Mouse (Mus musculus) MEL (cell line): ENCODE measurements around the gene Sfpq. TPM values are rescaled to one million over a fixed set of nuclear protein-coding genes. Genes with fewer than 3 reads are reported as not detected.

ENCODE experiments used
- DNase-seq: peaks from one replicate; pipeline ENCODE4 v3.0.0; 2011; ENCODE audit warnings: low read depth, low spot score
- H3K27ac ChIP-seq: 2 replicates; pipeline ENCODE4 v1.5.1; 2012; ENCODE audit warnings: low read depth, mild to moderate bottlenecking, control low read depth, low read length, moderate library complexity; ENCODE audit not compliant: control insufficient read depth
- H3K27me3 ChIP-seq, 2 experiments: fragments of 150-350 bp in 1 of 2; sonication (generic) in 1 of 2; 2 replicates each; pipeline ENCODE4 v1.6.1; 2012; ENCODE audit warnings: low read length in 2 of 2, mild to moderate bottlenecking in 2 of 2, improper control_type of control experiment in 1 of 2, moderate library complexity in 1 of 2; ENCODE audit not compliant: insufficient read depth in 2 of 2, control insufficient read depth in 1 of 2
- H3K36me3 ChIP-seq, 2 experiments: 2 replicates each; pipeline ENCODE4 v1.6.1; 2012 to 2014; ENCODE audit warnings: low read length in 2 of 2, improper control_type of control experiment in 1 of 2, inconsistent platforms in 1 of 2, mild to moderate bottlenecking in 1 of 2; ENCODE audit not compliant: insufficient read depth in 2 of 2, control insufficient read depth in 1 of 2
- H3K4me1 ChIP-seq, 2 experiments: fragments of 150-350 bp in 1 of 2; sonication (generic) in 1 of 2; 2 replicates each; pipeline ENCODE4 v1.6.1; 2012; ENCODE audit warnings: low read length in 2 of 2, improper control_type of control experiment in 1 of 2, mild to moderate bottlenecking in 1 of 2; ENCODE audit not compliant: insufficient read depth in 2 of 2, control insufficient read depth in 1 of 2
- H3K4me3 ChIP-seq, 2 experiments: fragments of 150-350 bp in 1 of 2; sonication (generic) in 1 of 2; 2 replicates each; pipeline ENCODE4 v1.5.1; 2012; ENCODE audit warnings: low read depth in 2 of 2, low read length in 2 of 2, mild to moderate bottlenecking in 2 of 2, moderate library complexity in 2 of 2, control low read depth in 1 of 2, improper control_type of control experiment in 1 of 2; ENCODE audit not compliant: control insufficient read depth in 1 of 2, insufficient read depth in 1 of 2
- H3K79me2 ChIP-seq: 2 replicates; pipeline ENCODE4 v1.6.1; 2012; ENCODE audit warnings: mild to moderate bottlenecking, low read length, moderate library complexity; ENCODE audit not compliant: control insufficient read depth, poor library complexity, insufficient read depth
- H3K9ac ChIP-seq: 2 replicates; pipeline ENCODE4 v1.6.1; 2012; ENCODE audit warnings: low read depth, mild to moderate bottlenecking, control low read depth, low read length, moderate library complexity; ENCODE audit not compliant: control insufficient read depth, poor library complexity, severe bottlenecking
- H3K9me3 ChIP-seq: fragments of 150-350 bp; sonication (generic); replicated peaks from 2 replicates; pipeline ENCODE4 v1.6.1; 2012; ENCODE audit warnings: mild to moderate bottlenecking, low read length, improper control_type of control experiment, moderate library complexity; ENCODE audit not compliant: insufficient read depth
- BHLHE40 ChIP-seq: IDR thresholded peaks from 2 replicates; pipeline ENCODE4 v1.6.1; 2012; ENCODE audit warnings: low read depth, mild to moderate bottlenecking, inconsistent platforms, low read length, improper control_type of control experiment, borderline replicate concordance
- CHD1 ChIP-seq: IDR thresholded peaks from 2 replicates; pipeline ENCODE4 v1.6.1; 2012; ENCODE audit warnings: low read depth, mild to moderate bottlenecking, inconsistent platforms, low read length, improper control_type of control experiment
- CHD2 ChIP-seq: IDR thresholded peaks from 2 replicates; pipeline ENCODE4 v1.6.1; 2011; ENCODE audit warnings: low read length, improper control_type of control experiment
- CTCF ChIP-seq, 3 experiments: IDR thresholded peaks in 2 of 3; conservative IDR thresholded peaks in 1 of 3; 2 replicates each; pipeline ENCODE4 v1.5.1; 2011 to 2012; ENCODE audit warnings: low read length in 3 of 3, low read depth in 2 of 3, mild to moderate bottlenecking in 2 of 3, improper control_type of control experiment in 1 of 3, inconsistent platforms in 1 of 3, mixed read lengths in 1 of 3, moderate library complexity in 1 of 3; ENCODE audit not compliant: control insufficient read depth in 1 of 3, insufficient read depth in 1 of 3, poor library complexity in 1 of 3, severe bottlenecking in 1 of 3
- E2F4 ChIP-seq: IDR thresholded peaks from 2 replicates; pipeline ENCODE4 v1.6.1; 2011; ENCODE audit warnings: low read depth, low read length, improper control_type of control experiment, borderline replicate concordance
- EP300 ChIP-seq, 2 experiments: IDR thresholded peaks; 2 replicates each; pipeline ENCODE4 v1.6.1; 2011; ENCODE audit warnings: improper control_type of control experiment in 2 of 2, low read length in 2 of 2, low read depth in 1 of 2, mild to moderate bottlenecking in 1 of 2
- GABPA ChIP-seq: IDR thresholded peaks from 2 replicates; pipeline ENCODE4 v1.6.1; 2012; ENCODE audit warnings: low read depth, mild to moderate bottlenecking, inconsistent platforms, low read length, improper control_type of control experiment, moderate library complexity
- GATA1 ChIP-seq: IDR thresholded peaks from 2 replicates; pipeline ENCODE4 v1.6.1; 2011; ENCODE audit warnings: low read depth, low read length, improper control_type of control experiment
- HCFC1 ChIP-seq: IDR thresholded peaks from 2 replicates; pipeline ENCODE4 v1.6.1; 2012; ENCODE audit warnings: low read depth, mild to moderate bottlenecking, inconsistent platforms, low read length, improper control_type of control experiment, moderate library complexity
- MAFK ChIP-seq: IDR thresholded peaks from 2 replicates; pipeline ENCODE4 v1.6.1; 2011; ENCODE audit warnings: low read depth, mild to moderate bottlenecking, low read length, improper control_type of control experiment, borderline replicate concordance
- MAX ChIP-seq: IDR thresholded peaks from 2 replicates; pipeline ENCODE4 v1.6.1; 2011; ENCODE audit warnings: low read length, improper control_type of control experiment
- MXI1 ChIP-seq: IDR thresholded peaks from 2 replicates; pipeline ENCODE4 v1.6.1; 2011; ENCODE audit warnings: mild to moderate bottlenecking, low read depth, low read length, improper control_type of control experiment
- MYB ChIP-seq: IDR thresholded peaks from 2 replicates; pipeline ENCODE4 v1.6.1; 2011; ENCODE audit warnings: mild to moderate bottlenecking, low read depth, low read length, improper control_type of control experiment
- MYC ChIP-seq: IDR thresholded peaks from 2 replicates; pipeline ENCODE4 v1.6.1; 2011; ENCODE audit warnings: low read depth, mild to moderate bottlenecking, low read length, improper control_type of control experiment, moderate library complexity
- NRF1 ChIP-seq: IDR thresholded peaks from 2 replicates; pipeline ENCODE4 v1.6.1; 2014; ENCODE audit warnings: low read depth, mild to moderate bottlenecking, inconsistent platforms, low read length, improper control_type of control experiment, moderate library complexity; ENCODE audit not compliant: poor library complexity, insufficient read depth, severe bottlenecking
- POLR2AphosphoS2 ChIP-seq: IDR thresholded peaks from 2 replicates; pipeline ENCODE4 v1.6.1; 2011; ENCODE audit warnings: low read length, improper control_type of control experiment
- RAD21 ChIP-seq: IDR thresholded peaks from 2 replicates; pipeline ENCODE4 v1.6.1; 2011; ENCODE audit warnings: mild to moderate bottlenecking, low read depth, low read length, improper control_type of control experiment
- SMC3 ChIP-seq: IDR thresholded peaks from 2 replicates; pipeline ENCODE4 v1.6.1; 2011; ENCODE audit warnings: low read depth, low read length, improper control_type of control experiment
- TBP ChIP-seq: IDR thresholded peaks from 2 replicates; pipeline ENCODE4 v1.8.0; 2011; ENCODE audit warnings: low read depth, low read length, improper control_type of control experiment
- TCF12 ChIP-seq: IDR thresholded peaks from 2 replicates; pipeline ENCODE4 v1.6.1; 2014; ENCODE audit warnings: low read depth, mild to moderate bottlenecking, inconsistent platforms, low read length, improper control_type of control experiment, moderate library complexity
- USF1 ChIP-seq: IDR thresholded peaks from 2 replicates; pipeline ENCODE4 v1.6.1; 2014; ENCODE audit warnings: low read depth, mild to moderate bottlenecking, inconsistent platforms, low read length, improper control_type of control experiment, moderate library complexity
- USF2 ChIP-seq, 2 experiments: IDR thresholded peaks; 2 replicates each; pipeline ENCODE4 v1.6.1; 2011 to 2012; ENCODE audit warnings: improper control_type of control experiment in 2 of 2, low read length in 2 of 2, borderline replicate concordance in 1 of 2, inconsistent platforms in 1 of 2, low read depth in 1 of 2, mild to moderate bottlenecking in 1 of 2; ENCODE audit not compliant: insufficient read depth in 1 of 2
- ZMIZ1 ChIP-seq: IDR thresholded peaks from 2 replicates; pipeline ENCODE4 v1.6.1; 2012; ENCODE audit warnings: low read depth, mild to moderate bottlenecking, inconsistent platforms, low read length, improper control_type of control experiment, moderate library complexity
- polyA plus RNA-seq, 2 experiments: library from polyadenylated mRNA; stranded (reverse) in 1 of 2; unstranded in 1 of 2; fragments of >175 nt in 1 of 2; fragments of >200 nt in 1 of 2; gene quantifications; 2 replicates each; pipeline versions ENCODE4 v1.2.1 to v1.2.4; 2012; ENCODE audit warnings: low replicate concordance in 2 of 2, low read depth in 1 of 2; ENCODE audit not compliant: insufficient read length in 2 of 2, insufficient read depth in 1 of 2, missing spikeins in 1 of 2
- total RNA-seq: library from RNA; depleted of rRNA; stranded (reverse); fragments of 300-350 nt; gene quantifications from 2 replicates; pipeline ENCODE4 v1.2.3, GENCODE M21; 2012

Sfpq gene
- total and polyA plus RNA-seq, 3 experiments, result 100 to 366 (median 259) TPM

DNA sequence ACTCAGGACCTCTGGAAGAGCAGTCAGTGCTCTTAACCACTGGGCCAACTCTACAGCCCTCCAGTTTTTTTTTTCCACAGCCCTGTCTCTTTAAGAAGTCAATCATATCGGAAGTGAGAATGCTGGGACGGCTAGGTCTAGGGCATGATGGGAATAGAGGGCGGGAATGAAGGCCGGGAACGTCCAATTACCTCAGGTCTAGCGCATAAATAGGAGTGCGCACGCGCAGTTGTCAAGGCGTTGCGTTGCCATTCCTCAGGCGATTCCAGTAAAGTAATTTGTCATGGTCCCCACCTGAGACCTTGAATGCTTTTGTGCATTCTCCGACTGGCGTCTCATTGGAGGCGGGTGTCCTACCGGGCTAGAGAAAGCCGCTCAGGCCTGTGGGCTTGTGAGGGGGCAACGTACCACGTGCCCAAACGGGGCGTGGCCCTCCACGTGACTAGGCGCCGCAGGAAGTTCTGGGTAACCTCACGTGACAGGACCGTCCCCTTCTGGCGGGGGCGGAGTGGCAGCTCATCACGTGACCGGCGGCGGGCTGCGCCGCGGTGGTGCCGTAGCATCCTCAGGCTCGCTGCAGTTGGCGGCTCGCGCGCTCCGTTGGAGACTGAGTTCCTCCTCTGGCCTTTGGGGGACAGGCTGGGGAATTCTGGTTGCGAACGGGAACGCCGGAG, 55.9 kb downstream of the Sfpq start, which contains the start of gene Zmym6:
Gene Zmym6 (plus strand): TSS at position 509 of the 674 bp plus-strand sequence.
- Histone ChIP-seq H3K4me1 (no peaks in the 10 kb centered on the region), H3K36me3 (no peaks in the 10 kb centered on the region), H3K9ac (no peak within 1 kb of the TSS), H3K4me3 (no peak within 1 kb of the TSS), H3K9me3 (no peaks in the 10 kb centered on the region), H3K27ac (no peak within 1 kb of the TSS), H3K27me3 (no peaks in the 10 kb centered on the region; a peak in 1 of 4 replicates), H3K79me2 (no peaks in the 10 kb centered on the region)
- TF ChIP-seq CHD1 (no peak), SMC3 (no peak), NRF1 (no peak), MYB (no peak), MYC (no peak), BHLHE40 (no peak)
- DNase-seq, result no peak

DNA sequence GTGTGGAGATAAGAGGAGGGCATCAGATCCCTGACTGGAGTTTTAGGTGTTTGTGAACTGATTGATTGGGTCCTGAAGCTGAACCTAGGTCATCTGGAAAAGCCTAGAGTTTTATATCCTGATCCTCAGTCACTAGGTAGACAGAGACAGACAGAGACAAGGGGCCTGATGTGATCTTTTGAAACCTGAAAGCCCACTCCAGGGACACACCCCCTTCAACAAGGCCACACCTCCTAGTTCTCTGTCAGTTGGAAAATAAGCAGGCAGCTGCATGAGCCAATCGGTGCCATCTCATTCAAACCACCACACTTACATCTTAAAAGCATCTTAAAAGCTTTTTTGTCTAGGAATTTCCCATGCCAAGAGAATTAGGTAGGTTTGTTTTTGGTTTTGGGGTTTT, 59.7 kb downstream of the Sfpq start:
- H3K9ac ChIP-seq, result no peak overlapping the region
- DNase-seq, result no peak
- no peaks in the 10 kb centered on the region for H3K36me3 ChIP-seq
- H3K4me1 ChIP-seq, result no peaks in the 10 kb centered on the region
- TF ChIP-seq POLR2AphosphoS2, result no peak
- TF ChIP-seq CTCF (IDR thresholded peaks at IDR 0.05 in 2 of 3, conservative IDR thresholded peaks at IDR 0.05 in 1 of 3; ENCODE audit: control insufficient read depth in 1 of 3, insufficient read depth in 1 of 3, low read depth in 2 of 3, low read length in 3 of 3, poor library complexity in 1 of 3, severe bottlenecking in 1 of 3), result no peak
- TF ChIP-seq MAFK, result no peak
- no peak for TF ChIP-seq ZMIZ1
- no peak overlapping the region for H3K4me3 ChIP-seq
- H3K27me3 ChIP-seq, result no peaks in the 10 kb centered on the region; a peak in 1 of 4 replicates
- no peaks in the 10 kb centered on the region for H3K79me2 ChIP-seq
- no peak overlapping the region for H3K27ac ChIP-seq
- no peaks in the 10 kb centered on the region for H3K9me3 ChIP-seq

DNA sequence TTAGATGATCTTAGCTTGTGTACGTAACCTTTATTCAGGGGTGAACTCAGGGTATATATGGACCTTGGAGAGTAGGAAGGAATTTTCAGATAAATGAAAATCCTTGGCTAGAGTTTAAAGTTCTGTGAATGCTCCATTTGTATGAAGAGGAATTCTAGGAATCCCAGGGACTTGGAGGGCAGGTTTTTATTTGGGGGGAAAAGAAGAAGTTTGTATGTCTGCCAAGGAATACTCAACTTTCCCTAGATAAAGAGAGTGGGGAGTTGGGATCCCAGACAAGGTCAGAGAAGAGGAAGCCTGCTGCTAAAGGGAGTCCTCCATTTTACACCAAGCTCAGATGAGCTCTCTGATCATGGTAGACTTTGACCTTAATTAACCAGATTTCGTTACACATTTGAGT, 62.0 kb downstream of the Sfpq start:
- H3K4me1 ChIP-seq, result no peaks in the 10 kb centered on the region
- H3K36me3 ChIP-seq, result no peaks in the 10 kb centered on the region
- H3K9ac ChIP-seq, result no peak overlapping the region
- H3K27ac ChIP-seq, result no peak overlapping the region
- no peak overlapping the region for H3K4me3 ChIP-seq
- H3K27me3 ChIP-seq, result 0 out of 4 replicates have a peak, but pooled peaks cover 0 to under 1% of the 10 kb centered on the region in 2 experiments
- no peaks in the 10 kb centered on the region for H3K79me2 ChIP-seq
- no peak for DNase-seq
- TF ChIP-seq ZMIZ1 (no peak), MAFK (no peak), USF2 (IDR thresholded peaks at IDR 0.05; ENCODE audit: borderline replicate concordance in 1 of 2, insufficient read depth in 1 of 2, low read depth in 1 of 2, low read length in 2 of 2) (no peak), MAX (no peak), GATA1 (no peak), USF1 (no peak), BHLHE40 (no peak), CHD2 (no peak), GABPA (no peak), MXI1 (no peak), HCFC1 (no peak), TBP (no peak), E2F4 (no peak), RAD21 (no peak), TCF12 (no peak), EP300 (IDR thresholded peaks at IDR 0.05; ENCODE audit: low read depth in 1 of 2, low read length in 2 of 2) (no peak)
- TF ChIP-seq, all 39 proteins: peak for 0
- H3K9me3 ChIP-seq, result no peaks in the 10 kb centered on the region
